Mouse (Mus musculus): Measurements from ENCODE around the gene Stk11ip. TPM values are rescaled to one million over a fixed set of nuclear protein-coding genes. Genes with fewer than 3 reads are reported as not detected.

Gene Stk11ip
- 8.7 and 12.1 TPM in 2 replicates for polyA plus RNA-seq (2021; fragmentation: Nextera tagmentation)
- long read RNA-seq, experiment 1, partial matches to known transcripts, result 3 of 4 reads
- long read RNA-seq, experiment 1, other reads (novel, unspliced or antisense), result 1 of 4 reads
- long read RNA-seq, experiment 2, full-length matches to known transcripts, result 14 of 27 reads
- long read RNA-seq, experiment 2, partial matches to known transcripts, result 9 of 27 reads
- long read RNA-seq, experiment 2, other reads (novel, unspliced or antisense), result 4 of 27 reads

GRCm38 (mm10) chr1:75521321-75522031, at the start of gene Stk11ip:
TSS of gene Stk11ip (plus strand) at chr1:75521529.

GRCm38 (mm10) chr1:75478916-75479634, 42.3 kb upstream of the Stk11ip start, which contains the start of the genes Chpf and Tmem198:
TSS of gene Chpf (minus strand) at chr1:75479307.
TSS of gene Tmem198 (plus strand) at chr1:75479532.

GRCm38 (mm10) chr1:75505956-75506831, 15.1 kb upstream of the Stk11ip start, which contains the start of gene Obsl1:
TSS of gene Obsl1 (minus strand) at chr1:75506452.

GRCm38 (mm10) chr1:75507006-75507405, 14.3 kb upstream of the Stk11ip start, which contains the start of gene Inha:
TSS of gene Inha (plus strand) at chr1:75507077.

GRCm38 (mm10) chr1:75545965-75546956, 24.9 kb downstream of the Stk11ip start, which contains the start of gene Slc4a3:
TSS of gene Slc4a3 (plus strand) at chr1:75546266.

Other genes starting within 250 kb of the Stk11ip start
- gene Resp18, start 243.1 kb upstream of the Stk11ip start, polyA plus RNA-seq (2021; fragmentation: Nextera tagmentation), result 215 and 219 TPM in 2 replicates
- gene Dnpep, start 203.5 kb upstream of the Stk11ip start, polyA plus RNA-seq (2021; fragmentation: Nextera tagmentation), result 68.5 and 77.2 TPM in 2 replicates
- gene Des, start 161.2 kb upstream of the Stk11ip start, polyA plus RNA-seq (2021; fragmentation: Nextera tagmentation), result 1.2 TPM in 2 replicates
- 50.9 and 52.6 TPM in 2 replicates for gene Speg, start 146.2 kb upstream of the Stk11ip start, polyA plus RNA-seq (2021; fragmentation: Nextera tagmentation)
- 28.5 and 31.3 TPM in 2 replicates for gene Gmppa, start 85.6 kb upstream of the Stk11ip start, polyA plus RNA-seq (2021; fragmentation: Nextera tagmentation)
- 0.77 and 1.3 TPM in 2 replicates for gene Asic4, start 71.1 kb upstream of the Stk11ip start, polyA plus RNA-seq (2021; fragmentation: Nextera tagmentation)
- 77.7 and 104 TPM in 2 replicates for gene Chpf, start 42.2 kb upstream of the Stk11ip start, polyA plus RNA-seq (2021; fragmentation: Nextera tagmentation)
- 38.9 and 45.8 TPM in 2 replicates for gene Tmem198, start 42.0 kb upstream of the Stk11ip start, polyA plus RNA-seq (2021; fragmentation: Nextera tagmentation)
- 5.6 and 5.9 TPM in 2 replicates for gene Obsl1, start 15.1 kb upstream of the Stk11ip start, polyA plus RNA-seq (2021; fragmentation: Nextera tagmentation)
- gene Inha, start 14.5 kb upstream of the Stk11ip start, polyA plus RNA-seq (2021; fragmentation: Nextera tagmentation), result 1.7 and 1.8 TPM in 2 replicates
- gene Slc4a3, start 24.7 kb downstream of the Stk11ip start, polyA plus RNA-seq (2021; fragmentation: Nextera tagmentation), result 18.9 and 23.2 TPM in 2 replicates